Mouse (Mus musculus): ENCODE results near the gene Tppp.

- TF ChIP-seq POLR2A (IDR thresholded peaks at IDR 0.05; ENCODE audit: insufficient read depth, low read depth, low read length) (no peak), CTCF (IDR thresholded peaks at IDR 0.05) (no peak)
These were observed 34.7 kb upstream of the Tppp start for GRCm38 (mm10) chr13:73974523-73974922.
